Mouse (Mus musculus): ENCODE results near the gene Cspg4. TPM values are rescaled to one million over a fixed set of nuclear protein-coding genes. Genes with fewer than 3 reads are reported as not detected.
"Not testable (repeated sequence)": the region's sequence is repeated elsewhere in the genome, so short reads cannot be mapped to it uniquely, and the experiment has no call there.

Cspg4 gene
- total and polyA plus RNA-seq, 2 experiments = 0.09 to 0.11 TPM

DNA sequence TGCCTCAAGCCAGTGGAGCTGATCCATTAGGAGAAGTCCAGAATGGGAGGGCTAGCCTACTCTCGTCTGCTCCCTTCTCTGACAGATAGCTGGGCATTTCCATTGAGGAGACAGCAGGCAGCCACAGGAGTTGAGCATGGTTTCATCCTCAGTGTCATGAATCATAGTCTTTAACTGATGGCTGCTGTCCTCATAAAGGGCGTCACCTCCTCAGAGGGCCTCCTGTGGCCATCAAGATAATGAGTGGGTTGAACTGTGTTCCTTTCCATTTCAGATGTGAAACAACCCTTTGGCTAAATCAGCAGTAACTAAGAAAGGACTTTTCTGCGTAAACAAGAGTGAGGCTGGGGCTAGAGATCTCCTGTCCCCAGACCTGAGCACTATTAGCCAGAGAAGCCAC lies 38.8 kb downstream of the Cspg4 start:
- Histone ChIP-seq H3K4me3 (ENCODE audit: insufficient read depth, low read depth, low read length) (no peak overlapping the region), H3K27ac (replicated peaks; ENCODE audit: insufficient read depth, low read depth, low read length) (no peak overlapping the region), H3K27me3 (ENCODE audit: control insufficient read depth, insufficient read depth, low read length) (no peaks in the 10 kb centered on the region), H3K36me3 (ENCODE audit: control insufficient read depth, insufficient read depth, low read length) (no peaks in the 10 kb centered on the region), H3K4me1 (ENCODE audit: control insufficient read depth, insufficient read depth, low read length) (no peaks in the 10 kb centered on the region), H3K9ac (ENCODE audit: low read depth, low read length) (no peak overlapping the region), H3K79me2 (ENCODE audit: control insufficient read depth, insufficient read depth, low read length) (no peaks in the 10 kb centered on the region)
- TF ChIP-seq CTCF (IDR thresholded peaks at IDR 0.05; ENCODE audit: low read depth, low read length) (no peak), POLR2A (IDR thresholded peaks at IDR 0.05; ENCODE audit: extremely low read depth, insufficient read depth, low read length) (no peak)
- no peak for DNase-seq (ENCODE audit: extremely low read depth, low read depth, low spot score)
- 95% methylated on average over 3 of the region's 3 CpGs for WGBS

GRCm38 (mm10) chr9:56907549-56907948 lies 42.7 kb downstream of the Cspg4 start:
- Histone ChIP-seq H3K79me2 (ENCODE audit: control insufficient read depth, insufficient read depth, low read length) (no peaks in the 10 kb centered on the region), H3K9ac (ENCODE audit: low read depth, low read length) (no peak overlapping the region), H3K4me3 (ENCODE audit: insufficient read depth, low read depth, low read length) (no peak overlapping the region), H3K27me3 (ENCODE audit: control insufficient read depth, insufficient read depth, low read length) (no peaks in the 10 kb centered on the region), H3K36me3 (ENCODE audit: control insufficient read depth, insufficient read depth, low read length) (no peaks in the 10 kb centered on the region), H3K4me1 (ENCODE audit: control insufficient read depth, insufficient read depth, low read length) (no peaks in the 10 kb centered on the region), H3K27ac (replicated peaks; ENCODE audit: insufficient read depth, low read depth, low read length) (no peak overlapping the region)
- no peak for TF ChIP-seq POLR2A (IDR thresholded peaks at IDR 0.05; ENCODE audit: extremely low read depth, insufficient read depth, low read length)
- no peak for TF ChIP-seq CTCF (IDR thresholded peaks at IDR 0.05; ENCODE audit: low read depth, low read length)
- 85% methylated on average over 9 of the region's 9 CpGs for WGBS
- no peak for DNase-seq (ENCODE audit: extremely low read depth, low read depth, low spot score)

- not testable (repeated sequence) for H3K27me3 ChIP-seq (ENCODE audit: control insufficient read depth, insufficient read depth, low read length); H3K4me3 ChIP-seq (ENCODE audit: insufficient read depth, low read depth, low read length); H3K36me3 ChIP-seq (ENCODE audit: control insufficient read depth, insufficient read depth, low read length); H3K9ac ChIP-seq (ENCODE audit: low read depth, low read length); H3K4me1 ChIP-seq (ENCODE audit: control insufficient read depth, insufficient read depth, low read length); DNase-seq (ENCODE audit: extremely low read depth, low read depth, low spot score); H3K79me2 ChIP-seq (ENCODE audit: control insufficient read depth, insufficient read depth, low read length); H3K27ac ChIP-seq (replicated peaks; ENCODE audit: insufficient read depth, low read depth, low read length)
- WGBS = 49% methylated on average over 4 of the region's 4 CpGs
These were observed 45.2 kb downstream of the Cspg4 start for GRCm38 (mm10) chr9:56909991-56910390.

DNA sequence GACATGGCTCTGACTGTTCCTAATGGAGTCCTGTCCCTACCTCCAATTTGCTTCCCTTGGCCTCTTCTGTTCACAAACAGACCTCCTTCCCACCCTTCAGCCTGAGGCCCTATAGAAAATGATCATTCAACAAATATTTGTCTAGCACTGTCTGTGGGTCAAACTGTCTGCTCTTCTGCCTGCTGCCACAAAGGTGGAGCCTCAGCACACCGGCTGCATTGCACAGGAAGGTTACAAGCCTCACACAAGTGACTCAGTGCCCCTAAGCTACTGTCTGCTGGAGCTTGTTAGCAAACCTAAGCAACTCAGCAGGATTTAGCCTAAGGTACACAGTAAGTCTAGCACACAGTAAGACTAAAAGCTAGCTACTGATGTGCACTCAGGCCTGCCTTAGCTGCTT lies 46.2 kb downstream of the Cspg4 start:
- H3K4me1 ChIP-seq (ENCODE audit: control insufficient read depth, insufficient read depth, low read length) = no peaks in the 10 kb centered on the region; the same call in 1 of the 2 replicates
- no peaks in the 10 kb centered on the region for H3K27me3 ChIP-seq (ENCODE audit: control insufficient read depth, insufficient read depth, low read length)
- no peak overlapping the region for H3K4me3 ChIP-seq (ENCODE audit: insufficient read depth, low read depth, low read length)
- no peaks in the 10 kb centered on the region for H3K36me3 ChIP-seq (ENCODE audit: control insufficient read depth, insufficient read depth, low read length)
- TF ChIP-seq POLR2A (IDR thresholded peaks at IDR 0.05; ENCODE audit: extremely low read depth, insufficient read depth, low read length) (no peak), CTCF (IDR thresholded peaks at IDR 0.05; ENCODE audit: low read depth, low read length) (no peak)
- 14% methylated on average over 1 of the region's 1 CpGs for WGBS
- H3K9ac ChIP-seq (ENCODE audit: low read depth, low read length) = no peak overlapping the region
- no peak overlapping the region for H3K27ac ChIP-seq (replicated peaks; ENCODE audit: insufficient read depth, low read depth, low read length)
- no peaks in the 10 kb centered on the region for H3K79me2 ChIP-seq (ENCODE audit: control insufficient read depth, insufficient read depth, low read length)
- DNase-seq (ENCODE audit: extremely low read depth, low read depth, low spot score) = no peak

DNA sequence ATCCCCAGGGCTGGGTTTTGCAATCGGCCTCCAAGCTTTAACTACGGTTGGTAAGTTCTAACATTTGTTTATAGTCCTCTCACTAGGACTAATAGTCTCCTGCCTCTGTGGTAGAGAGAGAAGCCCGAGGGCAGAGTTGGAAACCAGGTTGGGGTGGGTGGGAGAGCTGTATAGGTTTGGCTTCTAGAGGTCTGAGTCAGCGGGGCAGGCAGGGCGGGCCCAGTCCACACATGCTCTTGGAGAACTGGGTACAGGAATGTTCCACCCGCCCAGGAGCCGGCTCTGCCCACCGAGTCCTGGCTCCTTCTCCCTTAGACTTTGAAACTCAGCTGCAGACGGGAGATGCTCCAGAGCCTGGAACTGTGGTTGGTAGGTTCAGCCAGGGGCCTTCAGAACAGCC lies 49.2 kb downstream of the Cspg4 start:
- H3K4me1 ChIP-seq (ENCODE audit: control insufficient read depth, insufficient read depth, low read length) = no peaks in the 10 kb centered on the region; the same call in 1 of the 2 replicates
- H3K27me3 ChIP-seq (ENCODE audit: control insufficient read depth, insufficient read depth, low read length) = no peaks in the 10 kb centered on the region
- H3K79me2 ChIP-seq (ENCODE audit: control insufficient read depth, insufficient read depth, low read length) = no peaks in the 10 kb centered on the region
- H3K9ac ChIP-seq (ENCODE audit: low read depth, low read length) = no peak overlapping the region
- DNase-seq (ENCODE audit: extremely low read depth, low read depth, low spot score) = no peak
- TF ChIP-seq POLR2A (IDR thresholded peaks at IDR 0.05; ENCODE audit: extremely low read depth, insufficient read depth, low read length) = no peak
- TF ChIP-seq CTCF (IDR thresholded peaks at IDR 0.05; ENCODE audit: low read depth, low read length) = no peak
- H3K36me3 ChIP-seq (ENCODE audit: control insufficient read depth, insufficient read depth, low read length) = peaks cover 11% of the 10 kb centered on the region
- no peak overlapping the region for H3K4me3 ChIP-seq (ENCODE audit: insufficient read depth, low read depth, low read length)
- H3K27ac ChIP-seq (replicated peaks; ENCODE audit: insufficient read depth, low read depth, low read length) = no peak overlapping the region
- 74% methylated on average over 9 of the region's 9 CpGs for WGBS

DNA sequence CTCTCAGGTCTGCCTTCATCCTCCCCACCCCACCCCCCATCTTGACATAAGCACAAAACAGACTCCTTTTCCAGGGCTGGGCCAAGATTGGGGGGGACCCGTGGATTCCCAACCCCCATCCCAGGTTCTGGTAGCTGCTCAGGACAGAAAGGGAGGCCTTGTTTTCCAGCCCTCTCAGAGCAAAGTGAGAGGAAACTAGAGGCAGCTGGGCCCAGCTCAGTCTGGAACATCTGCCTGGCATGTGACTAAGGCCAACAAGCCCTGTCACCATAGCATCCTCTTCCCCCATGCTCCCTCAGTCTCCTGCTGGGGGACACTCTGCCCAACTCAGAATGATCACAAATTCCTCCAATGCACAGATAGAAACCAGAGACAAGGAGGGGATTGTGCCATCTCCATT lies 50.3 kb downstream of the Cspg4 start:
- Histone ChIP-seq H3K27ac (replicated peaks; ENCODE audit: insufficient read depth, low read depth, low read length) (no peak overlapping the region), H3K36me3 (ENCODE audit: control insufficient read depth, insufficient read depth, low read length) (peaks cover 11% of the 10 kb centered on the region), H3K79me2 (ENCODE audit: control insufficient read depth, insufficient read depth, low read length) (no peaks in the 10 kb centered on the region), H3K27me3 (ENCODE audit: control insufficient read depth, insufficient read depth, low read length) (no peaks in the 10 kb centered on the region), H3K9ac (ENCODE audit: low read depth, low read length) (no peak overlapping the region), H3K4me1 (ENCODE audit: control insufficient read depth, insufficient read depth, low read length) (no peaks in the 10 kb centered on the region; the same call in 1 of the 2 replicates), H3K4me3 (ENCODE audit: insufficient read depth, low read depth, low read length) (no peak overlapping the region)
- TF ChIP-seq CTCF (IDR thresholded peaks at IDR 0.05; ENCODE audit: low read depth, low read length) (no peak), POLR2A (IDR thresholded peaks at IDR 0.05; ENCODE audit: extremely low read depth, insufficient read depth, low read length) (no peak)
- 88% methylated on average over 1 of the region's 1 CpGs for WGBS
- no peak for DNase-seq (ENCODE audit: extremely low read depth, low read depth, low spot score)
